Comparison of ENCODE assay signal across 8 mouse cellular contexts in the genomic region with DNA sequence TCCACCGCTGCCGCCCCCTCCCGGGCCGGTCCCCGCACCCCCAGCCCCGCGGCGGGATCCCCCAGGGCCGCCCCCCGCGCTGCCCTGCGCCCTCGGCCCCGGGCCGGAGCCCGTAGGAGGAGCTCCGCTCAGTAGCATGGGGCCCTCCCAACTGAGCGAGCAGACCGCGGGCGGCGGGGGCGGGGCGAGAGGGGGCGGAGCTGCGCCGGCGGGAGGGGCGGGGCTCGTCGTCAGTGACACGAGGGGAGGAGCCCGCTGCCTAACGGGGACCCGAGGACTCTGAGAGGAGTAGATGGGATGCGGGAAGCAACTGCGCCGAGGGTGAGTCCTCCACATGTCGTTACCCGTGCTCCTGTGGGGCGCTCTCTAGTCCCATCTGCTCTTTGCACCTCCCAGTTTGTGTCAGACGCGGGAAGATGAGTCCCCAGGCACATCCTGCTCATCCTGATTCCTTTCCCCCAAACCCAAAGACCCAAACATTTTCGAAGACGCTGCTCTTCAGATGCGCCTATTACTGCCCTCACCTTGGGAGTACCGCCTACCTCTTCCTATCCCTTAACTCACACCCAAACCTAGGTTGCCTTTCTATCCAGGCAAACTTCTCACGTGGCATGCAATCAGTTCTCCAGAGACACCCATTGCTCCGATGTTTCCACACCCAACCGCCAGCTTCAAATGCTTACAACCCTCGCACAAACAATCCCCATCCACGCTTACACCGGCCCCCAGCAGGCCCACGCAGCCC. TPM values are rescaled to one million over a fixed set of nuclear protein-coding genes. Genes with fewer than 3 reads are reported as not detected.
DNase-seq lines count a peak whose midpoint lies in the region; ATAC-seq lines count a peak whose summit lies in the region.

Gene Shf (minus strand): TSS at position 168 of the 745 bp plus-strand sequence.

- ATAC-seq in activated CD4-positive, CD25-positive, alpha-beta regulatory T cell, adult 4 months = peak; percentile 81
- ATAC-seq in megakaryocyte, adult 5-6 weeks (ENCODE audit: poor library complexity, severe bottlenecking) = peak; percentile 89

- peak; percentile 88 for DNase-seq in embryo, embryonic 10 days (ENCODE audit: low spot score)
- peak; percentile 94 for DNase-seq in gastrocnemius, postnatal 10 days
- peak; percentile 91 for DNase-seq in induced T-regulatory cell, adult 2 months (ENCODE audit: low read depth)
- peak; percentile 74 to 88 for DNase-seq in left cerebral cortex, adult 8-10 months (ENCODE audit: low spot score in 2 of 2)
- DNase-seq in right cerebral cortex, adult 2 months (ENCODE audit: low spot score in 2 of 2) = peak; percentile 83 to 85
- peak; percentile 74 for DNase-seq in urinary bladder, postnatal 10 days (ENCODE audit: low spot score)

RNA-seq across cellular contexts. Expression of gene Shf, which starts in this region (rescaled TPM):
- polyA plus RNA-seq in activated CD4-positive, CD25-positive, alpha-beta regulatory T cell, adult 4 months (2017; shearing (Covaris generic)) = under 1 TPM in 1 of 2 experiments, not detected in 1; 0.33 TPM
- 1 to 10 TPM; 7.5 to 9.4 TPM for total RNA-seq in gastrocnemius, postnatal 10 days (2021)
- 10 to 100 TPM; 60.1 to 71.6 (median 71.0) TPM for total RNA-seq in left cerebral cortex, adult 8-10 months (2022)
- 0.31 and 2.1 TPM in 2 replicates for total RNA-seq in megakaryocyte, adult 5-6 weeks (2015)
- 0.81 and 1.5 TPM in 2 replicates for total RNA-seq in megakaryocyte, adult 5-6 weeks (2017)

Comparison
In these comparisons a context has a peak if more than half of its experiments do, and no peak if none do; other contexts are left out.
1. Peak in every context shown above with its lines: DNase-seq and ATAC-seq.
2. RNA of gene Shf (total RNA-seq): 60.1 to 71.6 TPM in left cerebral cortex, adult 8-10 months; 7.5 to 9.4 TPM in gastrocnemius, postnatal 10 days and 0.31 to 2.1 TPM in megakaryocyte, adult 5-6 weeks; every median in the first group is over 4 times any median in the second.
3. Peak in ATAC-seq in activated CD4-positive, CD25-positive, alpha-beta regulatory T cell, adult 4 months; RNA of the gene not detected or under 1 TPM.